8 mouse cellular contexts compared by ENCODE assay signal in the genomic region with DNA sequence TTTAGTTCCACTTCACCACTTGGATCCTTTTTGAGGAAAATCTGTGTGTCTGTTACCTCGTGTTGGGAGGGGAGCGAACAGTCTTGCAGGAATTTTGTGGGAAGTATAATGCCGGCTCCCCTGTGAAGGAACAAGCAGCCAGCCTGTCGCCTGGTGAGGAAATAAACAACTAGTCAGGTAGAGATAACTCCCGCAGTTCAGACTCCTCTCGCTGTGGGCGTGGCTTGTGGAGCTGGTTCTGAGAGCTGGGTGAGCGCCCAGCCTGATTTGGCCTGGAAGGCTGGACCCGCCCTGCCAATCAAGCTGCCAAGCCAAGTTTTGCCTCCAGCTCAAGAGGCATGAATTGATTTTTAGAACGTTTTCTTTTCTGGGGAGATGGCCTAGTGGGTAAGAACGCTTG. TPM values are rescaled to one million over a fixed set of nuclear protein-coding genes. Genes with fewer than 3 reads are reported as not detected.
DNase-seq lines count a peak whose midpoint lies in the region; ATAC-seq lines count a peak whose summit lies in the region.

No protein-coding gene starts in this region.

- H3K27me3 ChIP-seq in hindbrain, embryonic 15.5 days, result peaks cover 11% of the 10 kb centered on the region; the same call in 1 of the 2 replicates

- peak overlapping the region; percentile 99 for H3K4me2 ChIP-seq in hindbrain, embryonic 15.5 days

- ATAC-seq in hindbrain, embryonic 15.5 days (ENCODE audit: low FRiP score, low read depth), result peak; percentile 62; the same call in 1 of the 2 replicates

- peak overlapping the region; percentile 60 for H3K4me3 ChIP-seq in hindbrain, embryonic 15.5 days

- H3K36me3 ChIP-seq in hindbrain, embryonic 15.5 days, result no peaks in the 10 kb centered on the region

- H3K4me1 ChIP-seq in hindbrain, embryonic 15.5 days (replicated peaks), result peaks cover 23% of the 10 kb centered on the region

- H3K9me3 ChIP-seq in hindbrain, embryonic 15.5 days, result no peaks in the 10 kb centered on the region

- 0 out of 2 replicates have a peak overlapping the region, but pooled peaks have one; percentile 61 for H3K9ac ChIP-seq in hindbrain, embryonic 15.5 days

- under 1% methylated on average over 11 of the region's 11 CpGs for WGBS in hindbrain, embryonic 15.5 days

- DNase-seq in ZHBTc4 (ENCODE audit: low read depth, low spot score), result peak; percentile 89
- peak; percentile 62 to 63 for DNase-seq in cerebellum, postnatal 36 days
- DNase-seq in gastrocnemius, adult 8-10 months (ENCODE audit: low spot score in 2 of 2), result peak; percentile 39 to 55
- peak; percentile 15 for DNase-seq in left cerebral cortex, adult 11 months (ENCODE audit: low spot score)
- peak; percentile 77 for DNase-seq in lung, postnatal 14 days
- DNase-seq in retina, postnatal 1 day, result peak; percentile 78
- no peak for DNase-seq in thymus, postnatal 25 days

- no peak overlapping the region for H3K27ac ChIP-seq in hindbrain, embryonic 15.5 days (replicated peaks)

RNA-seq across cellular contexts. Expression of a gene that starts 0.6 kb away (rescaled TPM):
- total RNA-seq in gastrocnemius, adult 8-10 months (2022), result under 1 TPM in 2 of 4 experiments, not detected in 2; 0.07 to 0.09 TPM
- 0.56 and 0.87 TPM in 2 replicates for polyA plus RNA-seq in hindbrain, embryonic 15.5 days (2015; fragmentation: Nextera tagmentation; extraction: Ambion mirVana)
